Mouse (Mus musculus): ENCODE results near the gene Zfp446. TPM values are rescaled to one million over a fixed set of nuclear protein-coding genes. Genes with fewer than 3 reads are reported as not detected.

The Zfp446 gene
- polyA plus RNA-seq, 1 experiment from 2014 or later = 5.4 TPM

DNA sequence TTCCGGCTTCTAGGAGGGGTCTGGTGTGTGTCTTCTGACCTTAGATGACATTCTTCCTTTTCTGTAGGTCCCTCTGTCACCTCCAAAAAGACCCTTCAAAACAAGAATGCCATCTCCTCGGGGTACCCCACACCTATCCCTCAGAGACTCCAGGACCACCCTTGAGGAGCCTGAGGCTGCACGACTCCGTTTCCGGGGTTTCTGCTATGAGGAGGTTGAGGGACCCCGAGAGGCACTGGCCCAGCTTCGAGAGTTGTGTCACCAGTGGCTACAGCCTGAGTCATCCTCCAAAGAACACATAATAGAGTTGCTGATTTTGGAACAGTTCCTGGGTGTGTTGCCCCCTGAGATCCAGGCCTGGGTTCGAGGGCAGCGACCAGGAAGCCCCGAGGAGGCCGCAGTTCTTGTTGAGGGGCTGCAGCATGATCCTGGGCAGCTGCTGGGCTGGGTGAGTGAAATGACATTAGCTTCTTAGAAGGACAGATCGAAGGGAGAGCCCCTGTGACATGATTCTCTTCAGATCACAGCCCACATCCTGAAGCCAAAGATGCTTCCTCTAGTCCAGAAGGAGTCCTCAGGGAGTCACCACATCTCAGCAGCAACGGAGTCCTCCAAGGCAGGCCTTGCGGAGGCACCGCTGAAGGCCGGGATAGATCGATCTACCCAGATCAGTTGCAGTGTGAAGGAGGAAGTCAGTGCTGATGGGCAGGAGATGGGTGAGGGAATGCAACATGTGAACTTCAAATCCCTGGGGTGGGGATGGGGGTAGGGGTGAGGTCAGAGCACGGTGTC lies 1.5 kb downstream of the Zfp446 start:
- Histone ChIP-seq H3K36me3 (ENCODE audit: control insufficient read depth, insufficient read depth, low read length) (peaks cover 10% of the 10 kb centered on the region), H3K9ac (ENCODE audit: low read length) (peak overlapping the region; percentile 70; the same call in 1 of the 2 replicates), H3K4me2 (ENCODE audit: low read length) (peak overlapping the region; percentile 60), H3K9me3 (ENCODE audit: control insufficient read depth, low read length) (no peaks in the 10 kb centered on the region), H3K4me1 (replicated peaks; ENCODE audit: control insufficient read depth, insufficient read depth, low read length) (peaks cover 16% of the 10 kb centered on the region; the same call in 1 of the 2 replicates), H3K4me3 (ENCODE audit: low read depth, low read length) (no peak overlapping the region), H3K27ac (ENCODE audit: low read depth) (peak overlapping the region; percentile 95; the same call in 1 of the 2 replicates), H3K27me3 (replicated peaks; ENCODE audit: control insufficient read depth, insufficient read depth, low read length) (no peaks in the 10 kb centered on the region)
- DNase-seq (ENCODE audit: low spot score) (no peak), ATAC-seq (replicated peaks; ENCODE audit: low FRiP score, low TSS enrichment, low read depth) (no peak)
- WGBS = 78% methylated on average over 18 of the region's 18 CpGs

GRCm38 (mm10) chr7:12979776-12980175 lies 2.1 kb downstream of the Zfp446 start:
- no peak overlapping the region for H3K4me3 ChIP-seq (ENCODE audit: low read depth, low read length)
- peaks cover 16% of the 10 kb centered on the region; the same call in 1 of the 2 replicates for H3K4me1 ChIP-seq (replicated peaks; ENCODE audit: control insufficient read depth, insufficient read depth, low read length)
- ATAC-seq (replicated peaks; ENCODE audit: low FRiP score, low TSS enrichment, low read depth) (no peak), DNase-seq (ENCODE audit: low spot score) (no peak)
- peaks cover 10% of the 10 kb centered on the region for H3K36me3 ChIP-seq (ENCODE audit: control insufficient read depth, insufficient read depth, low read length)
- no peaks in the 10 kb centered on the region for H3K27me3 ChIP-seq (replicated peaks; ENCODE audit: control insufficient read depth, insufficient read depth, low read length)
- H3K9ac ChIP-seq (ENCODE audit: low read length) = no peak overlapping the region
- WGBS = 37% methylated on average over 6 of the region's 6 CpGs
- no peak overlapping the region for H3K27ac ChIP-seq (ENCODE audit: low read depth)
- no peaks in the 10 kb centered on the region for H3K9me3 ChIP-seq (ENCODE audit: control insufficient read depth, low read length)
- H3K4me2 ChIP-seq (ENCODE audit: low read length) = no peak overlapping the region

- DNase-seq (ENCODE audit: low spot score) (no peak), ATAC-seq (replicated peaks; ENCODE audit: low FRiP score, low TSS enrichment, low read depth) (no peak)
- Histone ChIP-seq H3K27me3 (replicated peaks; ENCODE audit: control insufficient read depth, insufficient read depth, low read length) (no peaks in the 10 kb centered on the region), H3K27ac (ENCODE audit: low read depth) (no peak overlapping the region), H3K36me3 (ENCODE audit: control insufficient read depth, insufficient read depth, low read length) (peaks cover 10% of the 10 kb centered on the region), H3K4me3 (ENCODE audit: low read depth, low read length) (no peak overlapping the region), H3K4me1 (replicated peaks; ENCODE audit: control insufficient read depth, insufficient read depth, low read length) (peaks cover 16% of the 10 kb centered on the region; the same call in 1 of the 2 replicates), H3K9me3 (ENCODE audit: control insufficient read depth, low read length) (no peaks in the 10 kb centered on the region), H3K4me2 (ENCODE audit: low read length) (no peak overlapping the region), H3K9ac (ENCODE audit: low read length) (no peak overlapping the region)
- WGBS = 79% methylated on average over 7 of the region's 7 CpGs
Measured at GRCm38 (mm10) chr7:12980291-12980690, 2.6 kb downstream of the Zfp446 start.

DNA sequence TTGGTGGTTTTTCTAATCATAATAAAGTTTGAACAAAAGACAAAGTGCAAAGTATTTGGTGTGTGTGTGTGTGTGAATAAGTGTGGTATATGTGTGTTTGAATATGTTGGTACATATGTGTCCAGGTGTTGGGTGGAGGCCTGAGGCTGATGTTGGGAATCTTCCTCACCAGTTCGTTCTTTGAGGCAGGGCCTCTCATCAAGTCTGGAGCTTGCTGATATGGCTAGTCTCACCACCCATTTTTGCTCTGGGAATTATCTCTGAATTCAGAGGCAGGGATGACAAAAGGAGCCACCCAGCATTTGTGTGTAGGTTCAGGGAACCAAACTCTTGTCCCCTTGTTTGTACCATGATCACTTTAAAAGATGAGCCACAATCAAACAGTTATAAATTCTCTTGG lies 8.1 kb downstream of the Zfp446 start:
- 82% methylated on average over 1 of the region's 1 CpGs for WGBS
- Histone ChIP-seq H3K4me3 (ENCODE audit: low read depth, low read length) (no peak overlapping the region), H3K9ac (ENCODE audit: low read length) (no peak overlapping the region), H3K9me3 (ENCODE audit: control insufficient read depth, low read length) (no peaks in the 10 kb centered on the region), H3K36me3 (ENCODE audit: control insufficient read depth, insufficient read depth, low read length) (peaks cover 10% of the 10 kb centered on the region), H3K4me2 (ENCODE audit: low read length) (no peak overlapping the region), H3K4me1 (replicated peaks; ENCODE audit: control insufficient read depth, insufficient read depth, low read length) (no peaks in the 10 kb centered on the region), H3K27me3 (replicated peaks; ENCODE audit: control insufficient read depth, insufficient read depth, low read length) (no peaks in the 10 kb centered on the region), H3K27ac (ENCODE audit: low read depth) (no peak overlapping the region)
- ATAC-seq (replicated peaks; ENCODE audit: low FRiP score, low TSS enrichment, low read depth) (no peak), DNase-seq (ENCODE audit: low spot score) (no peak)

- H3K4me2 ChIP-seq (ENCODE audit: low read length) = no peak overlapping the region
- 85% methylated on average over 8 of the region's 8 CpGs for WGBS
- no peaks in the 10 kb centered on the region for H3K9me3 ChIP-seq (ENCODE audit: control insufficient read depth, low read length)
- H3K27me3 ChIP-seq (replicated peaks; ENCODE audit: control insufficient read depth, insufficient read depth, low read length) = no peaks in the 10 kb centered on the region
- no peak for DNase-seq (ENCODE audit: low spot score)
- H3K4me3 ChIP-seq (ENCODE audit: low read depth, low read length) = no peak overlapping the region
- no peak overlapping the region for H3K9ac ChIP-seq (ENCODE audit: low read length)
- no peak overlapping the region for H3K27ac ChIP-seq (ENCODE audit: low read depth)
- no peak for ATAC-seq (replicated peaks; ENCODE audit: low FRiP score, low TSS enrichment, low read depth)
- H3K36me3 ChIP-seq (ENCODE audit: control insufficient read depth, insufficient read depth, low read length) = peaks cover 7% of the 10 kb centered on the region
- no peaks in the 10 kb centered on the region for H3K4me1 ChIP-seq (replicated peaks; ENCODE audit: control insufficient read depth, insufficient read depth, low read length)
Measured at GRCm38 (mm10) chr7:12986906-12987305, 9.3 kb downstream of the Zfp446 start.

GRCm38 (mm10) chr7:12987409-12988189 lies 10.0 kb downstream of the Zfp446 start:
- no peak overlapping the region for H3K9ac ChIP-seq (ENCODE audit: low read length)
- no peak overlapping the region for H3K4me2 ChIP-seq (ENCODE audit: low read length)
- DNase-seq (ENCODE audit: low spot score) = no peak
- H3K27me3 ChIP-seq (replicated peaks; ENCODE audit: control insufficient read depth, insufficient read depth, low read length) = no peaks in the 10 kb centered on the region
- H3K27ac ChIP-seq (ENCODE audit: low read depth) = no peak overlapping the region
- WGBS = 79% methylated on average over 8 of the region's 8 CpGs
- no peak overlapping the region for H3K4me3 ChIP-seq (ENCODE audit: low read depth, low read length)
- 0 out of 2 replicates have a peak, but pooled peaks cover under 1% of the 10 kb centered on the region for H3K36me3 ChIP-seq (ENCODE audit: control insufficient read depth, insufficient read depth, low read length)
- no peak for ATAC-seq (replicated peaks; ENCODE audit: low FRiP score, low TSS enrichment, low read depth)
- no peaks in the 10 kb centered on the region for H3K4me1 ChIP-seq (replicated peaks; ENCODE audit: control insufficient read depth, insufficient read depth, low read length)
- H3K9me3 ChIP-seq (ENCODE audit: control insufficient read depth, low read length) = no peaks in the 10 kb centered on the region

GRCm38 (mm10) chr7:12992222-12992621 lies 14.6 kb downstream of the Zfp446 start:
- H3K9me3 ChIP-seq (ENCODE audit: control insufficient read depth, low read length) = no peaks in the 10 kb centered on the region
- no peaks in the 10 kb centered on the region for H3K36me3 ChIP-seq (ENCODE audit: control insufficient read depth, insufficient read depth, low read length)
- DNase-seq (ENCODE audit: low spot score) (no peak), ATAC-seq (replicated peaks; ENCODE audit: low FRiP score, low TSS enrichment, low read depth) (no peak)
- H3K4me3 ChIP-seq (ENCODE audit: low read depth, low read length) = no peak overlapping the region
- no peak overlapping the region for H3K27ac ChIP-seq (ENCODE audit: low read depth)
- H3K27me3 ChIP-seq (replicated peaks; ENCODE audit: control insufficient read depth, insufficient read depth, low read length) = no peaks in the 10 kb centered on the region
- H3K4me2 ChIP-seq (ENCODE audit: low read length) = no peak overlapping the region
- no peaks in the 10 kb centered on the region for H3K4me1 ChIP-seq (replicated peaks; ENCODE audit: control insufficient read depth, insufficient read depth, low read length)
- WGBS = under 1% methylated on average over 3 of the region's 3 CpGs
- no peak overlapping the region for H3K9ac ChIP-seq (ENCODE audit: low read length)

GRCm38 (mm10) chr7:12993148-12993547 lies 15.5 kb downstream of the Zfp446 start:
- 87% methylated on average over 10 of the region's 10 CpGs for WGBS
- no peak for DNase-seq (ENCODE audit: low spot score)
- ATAC-seq (replicated peaks; ENCODE audit: low FRiP score, low TSS enrichment, low read depth) = no peak

More at GRCm38 (mm10) chr7:12993148-12993547, 15.5 kb downstream of the Zfp446 start:
- Histone ChIP-seq H3K9me3 (ENCODE audit: control insufficient read depth, low read length) (no peaks in the 10 kb centered on the region), H3K27ac (ENCODE audit: low read depth) (no peak overlapping the region), H3K27me3 (replicated peaks; ENCODE audit: control insufficient read depth, insufficient read depth, low read length) (no peaks in the 10 kb centered on the region), H3K4me2 (ENCODE audit: low read length) (no peak overlapping the region), H3K4me1 (replicated peaks; ENCODE audit: control insufficient read depth, insufficient read depth, low read length) (no peaks in the 10 kb centered on the region), H3K9ac (ENCODE audit: low read length) (no peak overlapping the region), H3K4me3 (ENCODE audit: low read depth, low read length) (no peak overlapping the region), H3K36me3 (ENCODE audit: control insufficient read depth, insufficient read depth, low read length) (no peaks in the 10 kb centered on the region)
